Mouse (Mus musculus) spleen, adult 2 months (tissue): ENCODE measurements at regions not wholly inside any gene's neighbourhood (a gene's known extent, or its start where the extent isn't known, plus 50 kb on each side); places are given as distances from the start of the nearest gene placed in this dataset.
"Not testable (repeated sequence)": the region's sequence is repeated elsewhere in the genome, so short reads cannot be mapped to it uniquely, and the experiment has no call there.

Source experiments
- DNase-seq, 2 experiments: peaks; one replicate each; pipeline versions ENCODE4 v3.0.0 to v3.0.0-alpha.2; 2012 to 2021; ENCODE audit warnings: low spot score in 2 of 2, low read depth in 1 of 2
- H3K27ac ChIP-seq: fragments of 200-500 bp; 2 replicates; pipeline ENCODE4 v1.5.1; 2012; ENCODE audit warnings: low read length, inconsistent platforms; ENCODE audit not compliant: insufficient read depth
- H3K27me3 ChIP-seq: fragments of 200-500 bp; 2 replicates; pipeline ENCODE4 v1.6.1; 2012; ENCODE audit warnings: mild to moderate bottlenecking, moderate library complexity, low read length, inconsistent platforms; ENCODE audit not compliant: control insufficient read depth, insufficient read depth
- H3K36me3 ChIP-seq: fragments of 200-500 bp; 2 replicates; pipeline ENCODE4 v1.6.1; 2012; ENCODE audit warnings: mild to moderate bottlenecking, low read length, inconsistent platforms; ENCODE audit not compliant: control insufficient read depth, insufficient read depth
- H3K4me1 ChIP-seq: fragments of 200-500 bp; 2 replicates; pipeline ENCODE4 v1.6.1; 2011; ENCODE audit warnings: inconsistent platforms; ENCODE audit not compliant: control insufficient read depth, insufficient read depth, insufficient read length
- H3K4me3 ChIP-seq: fragments of 200-500 bp; 2 replicates; pipeline ENCODE4 v1.5.1; 2011; ENCODE audit warnings: mild to moderate bottlenecking, inconsistent platforms; ENCODE audit not compliant: insufficient read depth, insufficient read length; ENCODE audit errors: extremely low read depth
- WGBS: fragments of 180-500 bp; shearing (Covaris S2); methylation state at CpG from one replicate; pipeline ENCODE4 v1.1.7; 2018; 5-methylcytosine and 5-hydroxymethylcytosine counted together

DNA sequence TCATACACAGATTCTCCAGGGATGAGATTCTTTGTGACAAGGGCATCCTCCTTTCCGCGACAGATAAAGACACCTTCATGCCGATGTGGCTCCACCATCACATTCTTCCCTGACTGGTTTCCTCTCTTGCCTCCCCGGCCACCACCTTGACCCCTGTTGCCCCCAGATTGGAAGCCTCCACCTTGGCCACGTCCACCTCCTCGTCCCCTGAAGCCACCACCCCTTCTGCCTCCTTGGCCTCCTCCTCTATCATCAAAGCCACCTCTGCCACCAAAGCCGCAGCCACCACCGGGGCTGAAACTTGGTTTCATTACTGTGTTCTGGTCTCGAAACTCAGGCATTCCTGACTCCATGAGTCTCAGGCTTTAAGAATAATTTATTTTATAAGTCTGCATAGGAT, 79.3 kb upstream of the Dynlt1c start:
- 83% methylated on average over 6 of the region's 9 CpGs for WGBS
- H3K4me1 ChIP-seq, H3K4me3 ChIP-seq: not testable (repeated sequence)

DNA sequence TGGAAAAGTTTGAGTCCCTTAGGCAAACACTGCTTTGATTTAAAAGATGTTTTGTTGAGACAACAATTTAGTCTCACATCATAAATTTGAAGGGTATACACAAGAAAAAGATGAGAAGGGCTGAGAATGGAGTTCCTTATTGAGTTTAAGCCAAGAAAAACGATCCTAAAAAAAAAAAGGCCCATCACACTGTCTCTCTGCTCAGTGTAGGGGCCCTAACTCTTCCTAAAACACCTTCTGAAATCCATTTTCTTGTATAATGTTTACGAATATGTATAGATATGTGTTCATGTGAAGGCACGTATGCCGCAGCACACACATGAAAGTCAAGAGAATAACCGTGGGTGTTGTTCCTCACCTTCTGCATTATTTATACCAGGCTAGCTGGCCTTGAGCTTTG, 62.7 kb upstream of the Dynlt1c start:
- H3K4me1 ChIP-seq, H3K27me3 ChIP-seq, H3K27ac ChIP-seq, H3K4me3 ChIP-seq, H3K36me3 ChIP-seq, DNase-seq: not testable (repeated sequence)
- WGBS: no CpG with 5 or more reads among the region's 5 CpGs

More for the DNA sequence above, 79.3 kb upstream of the Dynlt1c start:
- not testable (repeated sequence) for H3K27me3 ChIP-seq, H3K27ac ChIP-seq, H3K36me3 ChIP-seq, DNase-seq

DNA sequence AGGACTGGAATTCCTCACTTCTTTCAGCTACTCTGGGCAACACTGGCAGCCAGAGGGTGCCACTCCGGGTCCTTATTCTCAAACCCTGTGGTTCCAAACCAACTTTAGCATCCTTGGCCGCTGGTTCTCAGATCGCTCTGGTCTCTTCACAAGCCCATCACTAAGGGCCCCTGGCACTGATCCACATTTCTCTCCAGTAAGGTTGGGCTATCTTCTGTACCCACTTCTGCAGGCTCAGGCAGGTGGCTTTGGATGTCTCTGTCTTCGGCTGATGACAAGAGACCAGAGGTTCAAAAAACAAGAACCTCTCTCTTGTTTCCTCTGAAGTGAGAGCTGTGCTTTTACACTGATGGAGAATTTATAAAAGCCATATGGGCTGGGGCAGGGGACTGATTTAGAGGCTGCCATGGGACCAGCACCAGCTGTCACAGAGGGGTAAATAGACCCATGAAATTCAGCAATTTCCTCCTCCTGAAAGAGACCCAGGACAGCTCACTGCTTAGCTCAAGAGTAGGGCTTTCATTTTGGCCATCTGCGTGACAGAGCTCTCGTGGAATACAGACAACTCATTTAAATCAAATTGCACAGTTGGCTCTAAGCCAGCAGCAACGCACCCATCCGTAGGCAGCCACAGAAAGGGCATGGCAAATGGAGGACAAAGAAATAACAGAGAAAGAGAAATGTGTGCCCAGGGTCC, 54.3 kb upstream of the Dynlt1c start:
- not testable (repeated sequence) for H3K4me1 ChIP-seq, H3K27me3 ChIP-seq, H3K27ac ChIP-seq, DNase-seq, H3K4me3 ChIP-seq, H3K36me3 ChIP-seq
- no CpG with 5 or more reads among the region's 8 CpGs for WGBS

DNA sequence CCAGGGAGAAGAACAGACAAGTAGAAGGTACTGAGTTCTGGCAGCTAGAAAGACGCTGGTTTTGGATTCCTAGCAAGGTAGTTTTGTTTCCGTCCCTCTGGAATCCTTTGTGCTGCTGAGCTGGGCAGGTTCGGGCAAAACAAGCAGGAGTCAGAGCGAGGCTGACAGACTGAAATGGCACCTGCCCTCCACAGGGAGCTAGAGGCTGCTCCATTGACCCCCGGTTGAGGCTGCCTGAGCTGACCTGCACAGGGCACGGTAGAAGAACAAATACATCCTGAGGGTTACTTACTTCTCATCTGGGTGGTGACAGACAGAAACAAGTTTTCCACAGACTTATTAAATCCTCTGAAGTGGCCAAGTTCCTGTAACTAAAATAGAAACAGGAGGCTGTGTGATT, 53.5 kb upstream of the Dynlt1c start:
- H3K4me3 ChIP-seq, H3K36me3 ChIP-seq, DNase-seq, H3K27ac ChIP-seq, H3K4me1 ChIP-seq, H3K27me3 ChIP-seq: not testable (repeated sequence)
- no CpG with 5 or more reads among the region's 6 CpGs for WGBS
